Mouse (Mus musculus): Measurements from ENCODE around the gene Pgrmc1. TPM values are rescaled to one million over a fixed set of nuclear protein-coding genes. Genes with fewer than 3 reads are reported as not detected.

Pgrmc1 gene
- polyA plus RNA-seq, 1 experiment from 2014 or later, result 240 TPM

DNA sequence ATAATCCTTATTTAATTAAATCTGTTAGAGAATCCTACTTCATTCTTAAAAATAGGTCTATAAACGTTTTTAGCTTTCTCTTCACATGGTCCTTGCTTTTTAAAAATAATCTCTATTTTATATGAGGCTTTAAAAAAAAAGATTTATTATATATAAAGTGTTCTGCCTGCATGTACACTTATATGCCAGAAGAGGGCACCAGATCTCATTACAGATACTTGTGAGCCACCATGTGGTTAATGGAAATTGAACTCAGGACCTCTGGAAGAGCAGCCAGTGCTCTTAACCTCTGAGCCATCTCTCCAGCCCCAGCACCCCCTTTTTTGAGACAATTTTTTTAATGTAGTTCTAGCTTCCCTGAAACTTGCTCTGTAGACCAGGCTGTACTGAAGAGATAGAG, 32.8 kb downstream of the Pgrmc1 start:
- Histone ChIP-seq H3K4me3 (ENCODE audit: low read depth, low read length) (no peak overlapping the region), H3K9me3 (ENCODE audit: control insufficient read depth, low read length) (no peaks in the 10 kb centered on the region), H3K4me2 (replicated peaks; ENCODE audit: low read depth) (no peak overlapping the region), H3K36me3 (ENCODE audit: control insufficient read depth, insufficient read depth, low read length) (no peaks in the 10 kb centered on the region), H3K27me3 (ENCODE audit: control insufficient read depth, insufficient read depth, low read length) (no peaks in the 10 kb centered on the region), H3K9ac (ENCODE audit: low read length) (no peak overlapping the region), H3K4me1 (replicated peaks; ENCODE audit: control insufficient read depth, insufficient read depth) (no peaks in the 10 kb centered on the region), H3K27ac (replicated peaks) (no peak overlapping the region)
- TF ChIP-seq CTCF (IDR thresholded peaks at IDR 0.05; ENCODE audit: low read depth) (peak; percentile 64), EP300 (optimal IDR thresholded peaks at IDR 0.05) (no peak)
- ATAC-seq (ENCODE audit: low FRiP score, low TSS enrichment), result no peak
- 5% methylated on average over 1 of the region's 1 CpGs for WGBS
- no peak for DNase-seq (ENCODE audit: low spot score)

- Histone ChIP-seq H3K36me3 (ENCODE audit: control insufficient read depth, insufficient read depth, low read length) (no peaks in the 10 kb centered on the region), H3K9ac (ENCODE audit: low read length) (no peak overlapping the region), H3K27me3 (ENCODE audit: control insufficient read depth, insufficient read depth, low read length) (no peaks in the 10 kb centered on the region), H3K4me3 (ENCODE audit: low read depth, low read length) (no peak overlapping the region), H3K9me3 (ENCODE audit: control insufficient read depth, low read length) (no peaks in the 10 kb centered on the region), H3K4me2 (replicated peaks; ENCODE audit: low read depth) (no peak overlapping the region), H3K27ac (replicated peaks) (no peak overlapping the region), H3K4me1 (replicated peaks; ENCODE audit: control insufficient read depth, insufficient read depth) (no peaks in the 10 kb centered on the region)
- TF ChIP-seq EP300 (optimal IDR thresholded peaks at IDR 0.05), result no peak
- TF ChIP-seq CTCF (IDR thresholded peaks at IDR 0.05; ENCODE audit: low read depth), result no peak
- ATAC-seq (ENCODE audit: low FRiP score, low TSS enrichment) (no peak), DNase-seq (ENCODE audit: low spot score) (no peak)
- WGBS, result 71% methylated on average over 6 of the region's 6 CpGs
Measured at GRCm38 (mm10) chrX:36640046-36640445, 42.0 kb downstream of the Pgrmc1 start.

GRCm38 (mm10) chrX:36644657-36645551, 46.9 kb downstream of the Pgrmc1 start, which contains the start of gene Akap17b:
Akap17b (minus strand) TSS chrX:36645395.
- no peak for TF ChIP-seq EP300 (optimal IDR thresholded peaks at IDR 0.05)
- peak; percentile 73 for TF ChIP-seq CTCF (IDR thresholded peaks at IDR 0.05; ENCODE audit: low read depth)
- H3K27me3 ChIP-seq (ENCODE audit: control insufficient read depth, insufficient read depth, low read length), result no peaks in the 10 kb centered on the region
- H3K4me2 ChIP-seq (replicated peaks; ENCODE audit: low read depth), result peak within 1 kb of the TSS; percentile 59
- peak within 1 kb of the TSS; percentile 40; the same call in 1 of the 2 replicates for H3K27ac ChIP-seq (replicated peaks)
- H3K9ac ChIP-seq (ENCODE audit: low read length), result peak within 1 kb of the TSS; percentile 63
- H3K4me3 ChIP-seq (ENCODE audit: low read depth, low read length), result peak within 1 kb of the TSS; percentile 56
- DNase-seq (ENCODE audit: low spot score) (peak; percentile 80), ATAC-seq (ENCODE audit: low FRiP score, low TSS enrichment) (peak; percentile 95)
- no peaks in the 10 kb centered on the region for H3K36me3 ChIP-seq (ENCODE audit: control insufficient read depth, insufficient read depth, low read length)
- WGBS, result 19% methylated on average over 37 of the region's 60 CpGs
- no peaks in the 10 kb centered on the region for H3K9me3 ChIP-seq (ENCODE audit: control insufficient read depth, low read length)
- H3K4me1 ChIP-seq (replicated peaks; ENCODE audit: control insufficient read depth, insufficient read depth), result no peaks in the 10 kb centered on the region

Other genes with a start within 250 kb of the Pgrmc1 start
- not detected in 2 replicates for gene Gm6268, start 196.9 kb upstream of the Pgrmc1 start, polyA plus RNA-seq (2015; fragmentation: Nextera tagmentation; extraction: Ambion mirVana)
- not detected in 2 replicates for gene Gm14569, start 106.4 kb upstream of the Pgrmc1 start, polyA plus RNA-seq (2015; fragmentation: Nextera tagmentation; extraction: Ambion mirVana)
- gene Akap17b, start 47.2 kb downstream of the Pgrmc1 start, polyA plus RNA-seq (2015; fragmentation: Nextera tagmentation; extraction: Ambion mirVana), result 0.97 and 1.2 TPM in 2 replicates
- 1.4 and 1.6 TPM in 2 replicates for gene Slc25a43, start 145.5 kb downstream of the Pgrmc1 start, polyA plus RNA-seq (2015; fragmentation: Nextera tagmentation; extraction: Ambion mirVana)
- 1,050 and 1,122 TPM in 2 replicates for gene Slc25a5, start 197.4 kb downstream of the Pgrmc1 start, polyA plus RNA-seq (2015; fragmentation: Nextera tagmentation; extraction: Ambion mirVana)